Comparison of ENCODE assay signal across 15 mouse cellular contexts in genomic region chr2:158177574-158177973, GRCm38 (mm10). TPM values are rescaled to one million over a fixed set of nuclear protein-coding genes. Genes with fewer than 3 reads are reported as not detected.
DNase-seq lines count a peak whose midpoint lies in the region; ATAC-seq lines count a peak whose summit lies in the region.
"Had no signal": no experiment of that assay in that cellular context is flagged by ENCODE, and none has a peak within 500 bp of the region (broad histone marks: within the 10 kb centered on the region; RNA-seq: fewer than 3 reads in every experiment).

No protein-coding gene starts in this region.

- no peak overlapping the region for H3K9ac ChIP-seq in midbrain, embryonic 12.5 days (replicated peaks)
- H3K9ac ChIP-seq in midbrain, embryonic 11.5 days (ENCODE audit: low read length), result no peak overlapping the region
- H3K9ac ChIP-seq in hindbrain, embryonic 14.5 days, result no peak overlapping the region
- H3K9ac ChIP-seq in neural tube, embryonic 14.5 days (replicated peaks; ENCODE audit: low read depth, low read length), result no peak overlapping the region

- no peak for ATAC-seq in midbrain, embryonic 12.5 days (ENCODE audit: low FRiP score, low read depth)
- ATAC-seq in midbrain, embryonic 11.5 days (ENCODE audit: low FRiP score), result no peak
- ATAC-seq in hindbrain, embryonic 14.5 days (ENCODE audit: low FRiP score), result 0 out of 2 replicates have a peak, but pooled peaks have one; percentile 22
- ATAC-seq in neural tube, embryonic 14.5 days (ENCODE audit: low read depth), result 0 out of 2 replicates have a peak, but pooled peaks have one; percentile 30

- no peaks in the 10 kb centered on the region for H3K36me3 ChIP-seq in midbrain, embryonic 12.5 days
- H3K36me3 ChIP-seq in midbrain, embryonic 11.5 days (ENCODE audit: control insufficient read depth, insufficient read depth, low read length), result no peaks in the 10 kb centered on the region
- no peaks in the 10 kb centered on the region for H3K36me3 ChIP-seq in hindbrain, embryonic 14.5 days (replicated peaks; ENCODE audit: control insufficient read depth, insufficient read depth)
- H3K36me3 ChIP-seq in neural tube, embryonic 14.5 days (ENCODE audit: control insufficient read depth, insufficient read depth, low read length), result no peaks in the 10 kb centered on the region
- H3K36me3 ChIP-seq: G1E had no signal

- 0 out of 2 replicates have a peak overlapping the region, but pooled peaks have one; percentile 20 for H3K27ac ChIP-seq in midbrain, embryonic 12.5 days (replicated peaks)
- H3K27ac ChIP-seq in midbrain, embryonic 11.5 days (ENCODE audit: low read depth, low read length), result no peak overlapping the region
- peak overlapping the region; percentile 58 for H3K27ac ChIP-seq in hindbrain, embryonic 14.5 days
- H3K27ac ChIP-seq in neural tube, embryonic 14.5 days (ENCODE audit: low read depth, low read length), result no peak overlapping the region; the same call in 1 of the 2 replicates

- H3K4me1 ChIP-seq in midbrain, embryonic 12.5 days, result peaks cover 36% of the 10 kb centered on the region
- peaks cover 5% of the 10 kb centered on the region; the same call in 1 of the 2 replicates for H3K4me1 ChIP-seq in midbrain, embryonic 11.5 days (ENCODE audit: control insufficient read depth, insufficient read depth, low read length)
- H3K4me1 ChIP-seq in hindbrain, embryonic 14.5 days (replicated peaks; ENCODE audit: control insufficient read depth, insufficient read depth, low read length), result peaks cover 30% of the 10 kb centered on the region
- H3K4me1 ChIP-seq in neural tube, embryonic 14.5 days (ENCODE audit: control insufficient read depth, insufficient read depth, low read length), result peaks cover 20% of the 10 kb centered on the region

- DNase-seq in midbrain, embryonic 11.5 days (ENCODE audit: low spot score, missing footprints), result no peak
- peak; percentile 77 for DNase-seq in ZHBTc4 (ENCODE audit: low read depth, low spot score)
- DNase-seq in hindbrain, embryonic 14.5 days (ENCODE audit: low spot score), result no peak
- DNase-seq in ovary, postnatal 10 days (ENCODE audit: low spot score), result no peak
- no peak for DNase-seq in layer of hippocampus, postnatal 25 days (ENCODE audit: extremely low spot score in 1 of 2, low spot score in 1 of 2)
- DNase-seq: adrenal gland, postnatal 14 days; heart, adult 11 months; kidney, postnatal 4 days; lung, adult 2 months; lung, postnatal 4 days; thymus, adult 18-20 months had no signal

- 0 out of 2 replicates have a peak, but pooled peaks cover 6% of the 10 kb centered on the region for H3K27me3 ChIP-seq in midbrain, embryonic 12.5 days
- H3K27me3 ChIP-seq in midbrain, embryonic 11.5 days (ENCODE audit: control insufficient read depth, insufficient read depth, low read length), result no peaks in the 10 kb centered on the region
- no peaks in the 10 kb centered on the region for H3K27me3 ChIP-seq in hindbrain, embryonic 14.5 days (ENCODE audit: control insufficient read depth, insufficient read depth, low read length)
- no peaks in the 10 kb centered on the region for H3K27me3 ChIP-seq in neural tube, embryonic 14.5 days (ENCODE audit: control insufficient read depth, insufficient read depth, low read length)

- no peak overlapping the region for H3K4me2 ChIP-seq in midbrain, embryonic 12.5 days (replicated peaks)
- no peak overlapping the region for H3K4me2 ChIP-seq in midbrain, embryonic 11.5 days
- H3K4me2 ChIP-seq in hindbrain, embryonic 14.5 days (replicated peaks), result no peak overlapping the region
- no peak overlapping the region for H3K4me2 ChIP-seq in neural tube, embryonic 14.5 days (ENCODE audit: low read depth, low read length)

- WGBS in midbrain, embryonic 12.5 days, result 36% methylated on average over 3 of the region's 3 CpGs
- 43% methylated on average over 3 of the region's 3 CpGs for WGBS in midbrain, embryonic 11.5 days
- 24% methylated on average over 3 of the region's 3 CpGs for WGBS in hindbrain, embryonic 14.5 days
- 28% methylated on average over 3 of the region's 3 CpGs for WGBS in neural tube, embryonic 14.5 days

- H3K9me3 ChIP-seq in midbrain, embryonic 12.5 days, result no peaks in the 10 kb centered on the region
- no peaks in the 10 kb centered on the region for H3K9me3 ChIP-seq in midbrain, embryonic 11.5 days (ENCODE audit: control insufficient read depth, low read length)
- H3K9me3 ChIP-seq in hindbrain, embryonic 14.5 days (ENCODE audit: control insufficient read depth, low read length), result no peaks in the 10 kb centered on the region
- H3K9me3 ChIP-seq in neural tube, embryonic 14.5 days (ENCODE audit: control insufficient read depth, low read length), result no peaks in the 10 kb centered on the region
- H3K9me3 ChIP-seq: G1E had no signal

- no peak overlapping the region for H3K4me3 ChIP-seq in midbrain, embryonic 12.5 days
- H3K4me3 ChIP-seq in midbrain, embryonic 11.5 days (ENCODE audit: low read depth, low read length), result no peak overlapping the region
- H3K4me3 ChIP-seq in hindbrain, embryonic 14.5 days (replicated peaks; ENCODE audit: low read length), result no peak overlapping the region
- no peak overlapping the region for H3K4me3 ChIP-seq in neural tube, embryonic 14.5 days (ENCODE audit: low read depth, low read length)

RNA-seq across cellular contexts. Expression of gene Tgm2, which starts 31.3 kb away (rescaled TPM):
- polyA plus RNA-seq in midbrain, embryonic 12.5 days (2016; fragmentation: Nextera tagmentation; extraction: Ambion mirVana), result 12.0 and 16.2 TPM in 2 replicates
- polyA plus RNA-seq in midbrain, embryonic 11.5 days (2014; fragmentation: Nextera tagmentation; extraction: Ambion mirVana), result 5.8 and 6.5 TPM in 2 replicates
- polyA plus RNA-seq in hindbrain, embryonic 14.5 days (2014; fragmentation: Nextera tagmentation; extraction: Ambion mirVana), result 5.5 and 6.1 TPM in 2 replicates
- 1.7 and 7.0 TPM in 2 replicates for polyA plus RNA-seq in neural tube, embryonic 14.5 days (2014; fragmentation: Nextera tagmentation; extraction: Ambion mirVana)
- total RNA-seq in layer of hippocampus, postnatal 25 days (2021), result 10 to 100 TPM in 1 of 2 experiments, 1 to 10 TPM in 1; 6.3 to 11.2 TPM

RNA-seq across cellular contexts. Expression of gene D630003M21Rik, which starts 51.4 kb away (rescaled TPM):
- 3.3 and 4.3 TPM in 2 replicates for polyA plus RNA-seq in midbrain, embryonic 12.5 days (2016; fragmentation: Nextera tagmentation; extraction: Ambion mirVana)
- polyA plus RNA-seq in midbrain, embryonic 11.5 days (2014; fragmentation: Nextera tagmentation; extraction: Ambion mirVana), result 0.92 and 0.94 TPM in 2 replicates
- 1.6 and 1.7 TPM in 2 replicates for polyA plus RNA-seq in hindbrain, embryonic 14.5 days (2014; fragmentation: Nextera tagmentation; extraction: Ambion mirVana)
- 0.94 and 1.8 TPM in 2 replicates for polyA plus RNA-seq in neural tube, embryonic 14.5 days (2014; fragmentation: Nextera tagmentation; extraction: Ambion mirVana)
- total RNA-seq in layer of hippocampus, postnatal 25 days (2021), result 1 to 10 TPM; 3.7 to 4.2 TPM
- total RNA-seq: monocyte, adult 5-6 weeks had no signal
- polyA plus RNA-seq: G1E had no signal

Comparison
In these comparisons a context has a peak if more than half of its experiments do, and no peak if none do; other contexts are left out.
1. H3K27ac ChIP-seq: peak in midbrain, embryonic 12.5 days (single experiment) and hindbrain, embryonic 14.5 days (single experiment); none in midbrain, embryonic 11.5 days (single experiment) and neural tube, embryonic 14.5 days (single experiment).
2. ATAC-seq: peak in hindbrain, embryonic 14.5 days (single experiment) and neural tube, embryonic 14.5 days (single experiment); none in midbrain, embryonic 12.5 days (single experiment) and midbrain, embryonic 11.5 days (single experiment).